21 mouse cellular contexts compared by ENCODE assay signal in the genomic region with DNA sequence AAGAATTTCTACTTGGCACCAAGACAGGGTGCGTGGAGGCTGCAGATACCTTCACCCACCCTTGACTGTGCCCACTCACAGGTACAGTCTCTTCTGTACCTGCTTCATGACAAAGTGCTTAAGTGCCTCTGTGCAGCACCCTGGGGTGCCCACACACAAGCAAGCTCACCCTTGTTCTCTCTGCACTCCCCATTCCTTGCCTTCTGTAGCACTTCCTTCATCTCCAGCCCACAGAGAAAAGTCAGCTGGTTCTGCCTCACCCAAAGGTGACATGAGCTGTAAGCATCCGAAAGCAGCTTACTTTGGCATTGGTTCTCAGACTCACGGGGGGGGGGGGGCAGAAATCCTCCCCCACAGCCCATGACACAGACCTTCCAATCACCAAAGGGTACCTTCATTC. TPM values are rescaled to one million over a fixed set of nuclear protein-coding genes. Genes with fewer than 3 reads are reported as not detected.
DNase-seq lines count a peak whose midpoint lies in the region; ATAC-seq lines count a peak whose summit lies in the region.
"Had no signal": no experiment of that assay in that cellular context is flagged by ENCODE, and none has a peak within 500 bp of the region (broad histone marks: within the 10 kb centered on the region; RNA-seq: fewer than 3 reads in every experiment).

No protein-coding gene starts in this region.

- H3K27ac ChIP-seq in midbrain, embryonic 13.5 days: no peak overlapping the region
- H3K27ac ChIP-seq: embryonic facial prominence, embryonic 10.5 days; embryonic facial prominence, embryonic 12.5 days; forebrain, embryonic 12.5 days had no signal

- H3K36me3 ChIP-seq in midbrain, embryonic 13.5 days: peaks cover 21% of the 10 kb centered on the region; the same call in 1 of the 2 replicates
- H3K36me3 ChIP-seq: embryonic facial prominence, embryonic 12.5 days had no signal

- no peak for DNase-seq in frontal cortex, postnatal 10 days (ENCODE audit: low spot score in 2 of 2)
- DNase-seq in right cerebral cortex, adult 18-20 months: peak; percentile 56
- DNase-seq in right cerebral cortex, postnatal 25 days: no peak
- peak; percentile 80 for DNase-seq in brain, adult 2 months (ENCODE audit: low read depth, low spot score)
- DNase-seq in adrenal gland, postnatal 14 days: no peak
- DNase-seq: adrenal gland, adult 8-10 months; adrenal gland, postnatal 25 days; cerebellum, adult 11-12 months; cerebellum, adult 2 months; cerebellum, adult 9-10 months; cerebellum, postnatal 10 days; cerebellum, postnatal 25 days; forebrain, postnatal 0 days had no signal

- no peak overlapping the region for H3K4me3 ChIP-seq in midbrain, embryonic 13.5 days (replicated peaks)
- H3K4me3 ChIP-seq: embryonic facial prominence, embryonic 10.5 days; embryonic facial prominence, embryonic 12.5 days; forebrain, embryonic 12.5 days had no signal

- H3K9ac ChIP-seq in midbrain, embryonic 13.5 days (replicated peaks): no peak overlapping the region
- H3K9ac ChIP-seq: embryonic facial prominence, embryonic 12.5 days; forebrain, embryonic 12.5 days; forebrain, postnatal 0 days had no signal

- ATAC-seq in frontal cortex, adult (ENCODE audit: low TSS enrichment): peak; percentile 75
- ATAC-seq in midbrain, embryonic 13.5 days: no peak
- ATAC-seq: activated CD4-positive, CD25-positive, alpha-beta regulatory T cell, adult 4 months; forebrain, embryonic 14.5 days; forebrain, postnatal 0 days; Patski had no signal

- WGBS in midbrain, embryonic 13.5 days: 94% methylated on average over 3 of the region's 3 CpGs

- H3K4me2 ChIP-seq in midbrain, embryonic 13.5 days (replicated peaks): no peak overlapping the region
- H3K4me2 ChIP-seq: embryonic facial prominence, embryonic 12.5 days; forebrain, embryonic 12.5 days had no signal

- no peaks in the 10 kb centered on the region for H3K4me1 ChIP-seq in midbrain, embryonic 13.5 days (replicated peaks)
- H3K4me1 ChIP-seq: embryonic facial prominence, embryonic 10.5 days; embryonic facial prominence, embryonic 12.5 days; forebrain, embryonic 12.5 days had no signal

- no peaks in the 10 kb centered on the region for H3K9me3 ChIP-seq in midbrain, embryonic 13.5 days
- H3K9me3 ChIP-seq: embryonic facial prominence, embryonic 10.5 days; embryonic facial prominence, embryonic 12.5 days; forebrain, embryonic 12.5 days had no signal

- H3K27me3 ChIP-seq in midbrain, embryonic 13.5 days: no peaks in the 10 kb centered on the region
- H3K27me3 ChIP-seq: embryonic facial prominence, embryonic 12.5 days; forebrain, embryonic 12.5 days; Patski had no signal

RNA-seq across cellular contexts. Expression of gene Psmg4, which starts 52.1 kb away (rescaled TPM):
- polyA plus RNA-seq in midbrain, embryonic 13.5 days (2015; fragmentation: Nextera tagmentation; extraction: Ambion mirVana): 92.5 and 94.6 TPM in 2 replicates
- 30.2 and 40.3 TPM in 2 replicates for total RNA-seq in adrenal gland, postnatal 14 days (2021)

Comparison
In these comparisons a context has a peak if more than half of its experiments do, and no peak if none do; other contexts are left out.
1. DNase-seq: peak in right cerebral cortex, adult 18-20 months (single experiment) and brain, adult 2 months (single experiment); none in frontal cortex, postnatal 10 days (0 of 2), right cerebral cortex, postnatal 25 days (single experiment) and adrenal gland, postnatal 14 days (single experiment).